Mouse (Mus musculus) ES-CJ7 (cell line): ENCODE results near the gene Tmem151b.

Source experiments
- DNase-seq: peaks from one replicate; pipeline ENCODE4 v3.0.0; 2011; ENCODE audit warnings: low read depth, low spot score

The Tmem151b gene

DNA sequence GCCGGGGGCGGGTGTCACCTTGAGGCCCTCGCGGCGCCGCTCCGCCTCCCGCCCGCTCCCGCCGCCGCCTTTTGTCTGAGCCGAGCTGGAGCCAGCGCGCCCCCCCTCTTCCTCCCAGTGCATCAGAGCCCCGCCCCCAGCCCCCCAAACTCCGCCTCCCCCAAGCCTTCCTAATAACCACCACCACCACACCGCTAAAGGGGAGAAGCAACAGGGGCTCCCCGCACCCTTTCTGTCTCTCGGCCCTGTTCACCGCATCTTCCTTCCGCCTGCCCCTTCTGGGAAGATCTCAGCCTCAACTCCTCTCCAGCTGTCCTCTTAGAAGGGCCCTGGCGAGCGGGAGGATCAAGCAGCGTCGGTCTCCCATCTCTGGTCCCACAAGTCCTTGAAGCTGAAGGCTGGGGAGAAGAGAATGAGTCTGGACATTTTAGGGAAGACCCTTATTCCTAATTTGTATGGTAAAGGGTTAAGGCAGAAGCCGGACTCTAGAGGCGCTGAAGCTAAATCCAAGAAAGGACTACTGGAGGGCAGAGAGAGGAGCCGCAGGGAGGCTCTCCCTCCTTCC, at the start of gene Tmem151b:
Gene Tmem151b, minus strand, starts transcription at position 61 of the 565 bp plus-strand sequence.
- peak; percentile 58 for DNase-seq

DNA sequence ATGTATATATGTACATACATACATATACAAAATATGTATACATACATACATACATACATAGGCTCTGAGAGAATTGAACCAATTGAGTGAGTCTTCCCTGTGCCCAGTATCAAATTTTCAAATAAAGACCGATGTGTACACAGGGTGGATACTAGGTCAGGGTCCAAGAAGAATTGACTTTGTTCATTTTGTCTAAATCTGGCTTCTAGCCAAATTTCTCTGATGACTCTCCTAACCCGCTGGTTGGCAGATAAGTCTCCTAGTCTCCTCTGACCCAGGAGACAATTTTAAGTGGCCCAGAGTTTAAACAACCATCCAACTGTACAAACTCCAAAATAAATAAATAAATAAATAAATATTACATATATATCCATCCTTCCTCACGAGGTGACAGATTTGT, 49.4 kb upstream of the Tmem151b start:
- DNase-seq, result no peak

- DNase-seq, result no peak
Observed at GRCm38 (mm10) chr17:45598376-45598775, 48.9 kb upstream of the Tmem151b start.

DNA sequence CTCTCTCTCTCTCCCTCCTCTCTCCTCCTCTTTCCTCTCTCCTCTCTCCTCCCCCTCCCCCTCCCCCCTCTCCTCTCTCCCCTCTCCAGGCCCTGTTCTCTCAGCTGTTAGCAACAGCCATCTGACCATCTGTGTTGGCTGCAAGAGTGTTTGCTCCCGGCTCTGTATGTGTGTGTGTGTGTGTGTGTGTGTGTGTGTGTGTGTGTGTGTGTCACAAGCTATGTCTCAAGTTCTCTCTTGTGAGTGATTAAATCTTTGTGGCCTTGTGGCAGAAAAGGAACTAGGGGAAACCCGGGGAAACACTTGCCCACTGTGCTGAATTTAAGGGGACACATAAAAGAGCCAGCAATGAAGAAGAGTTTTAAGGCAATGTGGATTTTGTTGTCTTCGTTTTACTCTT, 48.3 kb upstream of the Tmem151b start:
- DNase-seq, result no peak

DNA sequence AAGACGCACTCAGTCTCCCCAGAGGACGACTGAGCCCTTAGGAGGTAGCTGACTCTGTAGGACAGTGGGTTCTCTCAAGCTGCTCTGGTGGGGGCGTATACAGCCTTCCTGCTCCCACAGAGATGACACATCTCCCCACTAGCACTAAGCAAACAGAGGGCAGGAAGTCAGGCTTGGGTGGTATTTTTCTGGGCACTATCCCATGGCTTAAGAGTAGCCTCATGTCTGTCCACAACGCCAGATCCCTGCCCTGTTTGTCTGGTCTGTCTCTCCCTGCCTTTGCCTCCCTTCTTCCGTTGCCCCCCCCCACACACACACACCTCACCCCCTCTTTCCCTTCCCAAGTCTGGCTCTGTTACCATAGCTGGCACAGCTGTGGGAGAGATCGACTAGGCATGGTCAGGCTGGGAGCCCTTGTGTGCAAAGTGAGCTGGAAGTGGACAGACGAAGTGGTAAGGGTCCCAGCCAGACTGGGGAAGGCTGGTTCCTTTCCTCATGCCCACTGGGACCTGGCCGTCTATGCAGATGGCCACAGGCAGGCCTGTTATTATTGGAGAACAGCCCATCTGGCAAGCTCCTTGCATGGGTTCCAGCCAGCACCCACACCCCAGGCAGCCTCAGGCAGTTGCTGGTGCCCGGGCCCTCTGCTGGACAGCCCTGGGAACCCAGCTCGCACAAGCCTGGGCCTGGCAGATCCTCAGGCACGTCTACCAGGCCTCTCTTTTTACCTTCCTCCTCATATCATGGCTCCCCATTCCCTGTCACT, 47.3 kb upstream of the Tmem151b start:
- DNase-seq, result no peak

DNA sequence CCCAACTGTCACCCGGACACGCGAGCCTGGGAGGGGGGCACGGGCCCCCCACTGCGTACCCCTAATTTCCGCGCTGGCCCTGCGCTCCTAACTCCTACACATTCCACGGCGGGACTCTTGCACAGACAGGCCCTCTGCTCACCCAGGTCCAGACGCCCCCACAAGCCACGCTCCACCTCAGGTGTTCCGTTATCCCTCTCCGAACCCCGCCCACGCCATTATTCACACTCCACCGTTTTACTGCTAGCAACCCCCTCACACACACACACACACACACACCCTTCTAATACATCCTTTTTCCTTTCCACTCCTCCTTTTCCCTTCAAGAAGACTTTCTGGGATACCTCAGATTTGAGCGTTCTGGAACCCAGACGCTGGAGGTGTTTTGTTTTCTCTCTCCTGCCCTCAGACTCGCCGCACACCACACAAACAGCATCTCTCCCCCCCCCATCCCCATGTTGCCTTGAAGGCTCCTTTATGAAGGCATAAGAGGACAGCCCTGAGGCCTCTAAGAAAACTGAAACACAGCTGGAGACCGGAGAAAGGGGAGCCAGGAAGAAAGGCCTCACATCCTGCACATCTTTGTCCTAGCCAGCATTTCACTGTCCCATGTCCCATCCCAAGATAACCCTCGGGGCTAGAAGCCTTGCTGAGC, 46.4 kb upstream of the Tmem151b start:
- peak; percentile 63 for DNase-seq

DNA sequence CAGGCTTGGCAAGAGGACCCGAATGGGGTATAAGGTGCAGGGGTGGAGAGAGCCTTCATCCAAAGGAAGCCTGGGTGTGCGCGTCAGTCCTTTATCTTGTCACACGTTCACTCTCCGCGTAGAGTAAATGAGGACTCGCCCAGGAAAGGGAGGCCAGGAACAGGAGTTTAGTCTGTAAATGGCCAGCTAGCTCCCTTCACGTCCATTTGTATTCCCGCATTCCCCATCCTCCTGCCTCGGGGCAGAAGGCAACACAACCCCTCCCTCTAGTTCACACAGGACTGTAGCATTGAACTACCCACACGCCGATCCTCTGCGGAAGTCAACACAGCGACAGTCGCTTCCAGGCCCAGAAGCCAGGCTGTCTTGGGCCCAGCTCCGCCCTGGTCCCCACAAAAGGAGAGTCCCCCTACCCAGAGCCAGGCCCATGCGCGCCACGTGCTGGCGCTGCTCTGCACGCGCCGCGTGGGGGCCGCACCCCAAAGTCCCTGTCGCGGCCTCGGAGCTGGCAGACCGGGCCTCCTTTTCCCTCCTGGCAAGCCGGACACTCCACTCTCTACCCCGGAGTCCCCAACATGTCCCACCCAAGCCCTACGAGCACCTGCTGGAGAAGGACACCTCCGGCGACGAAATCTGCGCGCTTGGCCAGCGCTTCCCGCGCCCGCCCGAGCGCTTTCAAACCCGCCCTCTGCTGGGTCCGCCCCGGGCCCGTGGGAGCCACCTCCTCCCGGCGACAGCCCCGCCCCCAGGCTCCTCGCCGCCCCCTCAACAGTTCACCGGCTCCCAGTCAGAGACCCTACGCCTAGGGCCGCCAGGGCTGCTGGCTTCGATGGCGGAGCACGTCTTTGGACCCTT, 45.6 kb upstream of the Tmem151b start:
- peak; percentile 77 for DNase-seq

DNA sequence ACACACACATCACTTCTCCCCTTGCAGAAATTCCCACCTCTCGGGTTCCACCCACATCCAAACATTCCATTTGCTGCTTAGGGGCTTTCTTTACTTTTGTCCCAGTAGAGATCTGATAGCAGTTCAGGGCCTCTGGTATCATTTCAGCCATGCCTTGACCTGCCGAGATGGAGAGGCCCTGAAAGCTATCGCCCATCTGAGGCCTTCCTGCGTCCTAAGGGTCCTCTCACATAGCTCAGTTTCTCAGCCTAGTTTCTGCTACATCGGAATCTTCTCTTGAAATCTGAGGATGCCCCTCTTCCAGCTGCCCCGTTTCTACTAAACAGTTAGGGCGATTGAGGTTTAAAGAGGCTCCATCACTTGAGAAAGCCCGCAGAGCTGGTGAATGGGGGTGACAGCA, 44.7 kb upstream of the Tmem151b start:
- DNase-seq, result no peak

DNA sequence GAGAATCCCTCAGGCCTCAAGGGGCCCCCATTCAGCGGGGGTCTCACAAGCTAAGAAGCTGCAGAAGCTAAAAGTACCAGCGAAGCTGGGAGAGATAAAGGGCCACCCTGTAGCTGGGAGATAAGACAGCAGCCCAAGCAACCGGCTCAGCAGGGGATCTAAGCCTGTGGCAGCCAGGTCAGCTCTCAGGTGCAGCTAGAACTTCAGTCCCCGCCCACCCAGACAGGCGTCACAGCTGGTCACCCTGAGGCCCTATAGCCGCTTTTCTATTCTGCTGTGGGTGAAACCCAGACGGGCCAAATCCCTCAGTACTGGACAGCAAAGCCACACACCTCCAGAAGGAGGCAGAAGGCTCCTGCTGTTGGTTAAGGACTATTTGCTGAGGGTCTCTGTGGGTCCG, 44.0 kb upstream of the Tmem151b start:
- DNase-seq, result no peak

DNA sequence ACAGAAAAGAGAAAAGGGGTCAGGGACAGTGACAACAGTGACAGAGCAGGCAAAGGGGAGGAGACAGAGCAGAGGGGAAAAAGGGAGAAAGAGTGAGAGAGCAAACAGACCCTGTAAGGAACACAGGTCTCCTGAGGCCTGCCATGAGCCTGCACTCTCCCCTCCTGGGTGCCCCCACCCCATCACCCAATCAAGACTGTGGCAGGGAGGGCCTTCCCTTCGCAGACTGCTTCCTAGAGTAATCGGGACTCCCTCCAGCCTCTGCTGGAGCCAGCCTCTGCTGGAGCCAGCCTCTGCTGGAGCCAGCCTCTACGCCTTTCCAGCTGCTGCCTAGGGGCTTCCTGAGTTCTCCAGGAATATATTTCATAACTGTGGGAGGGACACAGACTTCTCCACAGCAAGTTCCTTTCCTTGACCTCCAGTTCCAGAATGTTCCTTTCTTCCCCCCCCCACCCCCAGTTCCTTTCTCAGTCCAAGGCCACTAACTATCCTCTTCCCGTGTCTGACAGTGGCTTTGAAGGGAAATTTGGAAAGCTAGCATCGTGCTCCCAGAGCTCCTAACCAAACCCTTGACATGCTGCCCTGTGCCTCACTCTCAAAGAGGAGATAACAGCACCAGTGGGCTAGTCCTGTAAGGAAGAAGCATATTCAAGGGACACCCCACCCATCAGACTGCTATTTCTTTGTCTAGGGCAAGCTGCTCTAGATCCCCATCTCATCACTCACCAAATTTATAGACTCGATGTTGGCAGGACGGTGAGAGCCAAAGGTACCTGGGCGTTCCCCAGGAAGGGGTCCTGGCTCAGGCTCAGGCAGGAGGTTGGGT, 43.3 kb upstream of the Tmem151b start:
- no peak for DNase-seq

DNA sequence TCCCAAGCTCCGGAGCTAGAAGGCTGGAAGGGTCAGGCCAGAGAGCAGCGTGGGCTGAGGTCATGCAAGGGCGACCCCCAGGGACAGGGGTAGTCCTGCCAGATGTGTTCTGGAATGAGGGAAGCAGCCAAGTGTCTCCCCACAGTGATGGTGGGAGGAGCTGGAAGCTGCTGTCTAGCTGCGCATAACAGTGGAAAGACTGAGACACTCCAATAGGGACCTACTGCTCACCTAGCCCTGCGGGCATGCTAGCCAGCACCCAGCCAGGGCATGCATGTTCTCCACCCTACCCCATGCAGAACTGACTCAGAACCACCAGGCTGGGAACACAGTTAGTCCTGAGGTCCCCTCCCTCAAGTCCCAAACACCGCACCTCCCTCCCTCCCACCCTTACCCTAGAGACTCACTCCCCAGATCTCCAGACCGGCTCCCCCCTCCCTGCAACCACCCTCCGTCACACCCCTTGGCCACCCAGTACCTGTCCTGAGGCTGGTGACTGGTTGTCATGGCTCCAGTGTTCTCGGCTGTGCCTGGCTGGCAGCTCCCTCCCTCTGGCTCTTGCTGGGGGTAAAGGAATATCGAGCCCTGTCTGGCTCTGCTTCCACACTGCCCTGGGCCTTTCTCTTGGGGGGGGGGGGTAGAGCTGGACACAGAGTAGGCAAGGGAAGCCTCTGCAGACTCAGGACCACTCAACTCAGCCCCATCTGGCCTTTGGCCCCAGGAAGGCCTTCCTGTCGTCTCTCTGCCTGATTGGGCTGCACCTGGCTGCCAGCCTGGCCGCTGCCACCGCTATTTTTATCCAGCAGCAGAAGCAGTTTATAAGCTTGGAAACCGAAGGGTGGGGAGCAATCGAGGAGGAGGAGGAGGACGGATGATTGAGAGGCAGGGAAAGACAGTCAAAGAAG, 42.5 kb upstream of the Tmem151b start:
- peak; percentile 72 for DNase-seq

GRCm38 (mm10) chr17:45590410-45590809, 40.9 kb upstream of the Tmem151b start:
- DNase-seq, result no peak

GRCm38 (mm10) chr17:45589844-45590243, 40.4 kb upstream of the Tmem151b start:
- DNase-seq, result no peak

GRCm38 (mm10) chr17:45589236-45589635, 39.8 kb upstream of the Tmem151b start:
- DNase-seq, result no peak

DNA sequence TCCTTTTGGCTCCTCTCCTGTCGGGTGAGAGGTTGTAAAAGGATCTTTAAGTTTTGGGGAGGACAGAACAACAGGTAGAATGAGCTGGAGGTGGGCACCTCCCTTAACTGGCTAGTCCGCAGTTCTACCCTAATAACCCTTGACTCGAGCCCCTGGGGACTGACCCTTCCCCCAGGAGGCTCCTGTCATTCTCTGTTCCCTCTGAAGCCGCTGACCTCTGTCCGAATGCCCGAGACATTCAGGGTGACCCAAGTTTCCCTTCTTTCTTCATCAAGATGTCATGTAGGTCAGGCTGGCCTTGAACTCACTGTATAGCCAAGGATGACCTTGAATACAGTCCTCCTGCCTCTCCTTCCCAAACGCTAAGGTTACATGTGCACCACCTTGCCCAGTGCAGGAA, 38.9 kb upstream of the Tmem151b start:
- no peak for DNase-seq

DNA sequence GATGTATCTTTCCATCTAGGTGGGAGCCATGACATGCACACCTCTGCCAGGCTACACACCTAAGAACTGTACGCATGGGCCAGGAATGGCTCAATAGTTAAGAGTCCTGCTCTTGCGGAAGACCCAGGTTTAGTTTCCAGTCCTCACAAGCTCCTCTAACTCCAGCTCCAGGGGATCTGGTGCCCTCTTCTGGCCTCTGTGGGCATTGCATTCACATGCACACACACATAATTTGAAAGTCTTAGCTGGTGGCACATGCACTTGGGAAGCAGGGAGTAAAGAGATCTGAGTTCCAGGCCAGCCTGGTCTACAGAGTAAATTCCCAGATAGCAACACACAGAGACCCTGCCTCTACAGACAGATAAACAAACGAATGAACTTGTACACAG, 37.0 kb upstream of the Tmem151b start:
- peak; percentile 92 for DNase-seq

DNA sequence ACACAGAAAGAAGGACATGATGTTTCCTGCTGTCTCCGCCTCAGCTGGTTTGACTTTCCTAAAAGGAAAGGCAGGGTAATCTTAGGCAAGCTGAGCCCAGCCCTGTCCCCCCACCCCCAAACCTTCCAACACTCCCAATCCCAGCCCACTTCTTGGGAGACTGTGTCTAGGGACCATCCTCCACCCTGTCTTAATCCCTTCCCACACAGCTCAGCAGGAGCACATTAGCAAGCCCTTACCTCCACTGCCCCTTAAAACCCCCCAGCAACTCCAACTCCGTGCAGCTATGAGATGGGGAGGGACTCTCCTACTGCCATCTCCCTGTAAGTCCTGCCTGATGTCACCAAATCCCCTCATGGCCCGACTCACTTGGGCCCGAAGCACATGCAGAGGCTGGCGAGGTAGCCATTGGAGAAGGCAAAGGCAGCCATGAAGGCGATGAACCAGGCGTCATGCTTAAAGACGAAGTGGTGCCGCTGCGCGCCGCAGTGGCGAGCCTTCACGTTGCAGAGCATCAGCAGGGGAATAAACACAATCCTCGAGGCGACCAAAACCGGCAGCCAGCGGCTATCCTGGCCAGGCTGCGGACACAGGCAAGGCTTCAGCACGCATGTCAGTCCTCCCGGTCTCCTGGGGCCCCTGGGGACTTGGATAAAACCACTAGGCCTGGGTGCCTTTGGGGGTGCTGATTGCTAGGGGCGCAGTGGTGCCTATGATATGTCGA, 36.4 kb upstream of the Tmem151b start:
- DNase-seq, result peak; percentile 75

DNA sequence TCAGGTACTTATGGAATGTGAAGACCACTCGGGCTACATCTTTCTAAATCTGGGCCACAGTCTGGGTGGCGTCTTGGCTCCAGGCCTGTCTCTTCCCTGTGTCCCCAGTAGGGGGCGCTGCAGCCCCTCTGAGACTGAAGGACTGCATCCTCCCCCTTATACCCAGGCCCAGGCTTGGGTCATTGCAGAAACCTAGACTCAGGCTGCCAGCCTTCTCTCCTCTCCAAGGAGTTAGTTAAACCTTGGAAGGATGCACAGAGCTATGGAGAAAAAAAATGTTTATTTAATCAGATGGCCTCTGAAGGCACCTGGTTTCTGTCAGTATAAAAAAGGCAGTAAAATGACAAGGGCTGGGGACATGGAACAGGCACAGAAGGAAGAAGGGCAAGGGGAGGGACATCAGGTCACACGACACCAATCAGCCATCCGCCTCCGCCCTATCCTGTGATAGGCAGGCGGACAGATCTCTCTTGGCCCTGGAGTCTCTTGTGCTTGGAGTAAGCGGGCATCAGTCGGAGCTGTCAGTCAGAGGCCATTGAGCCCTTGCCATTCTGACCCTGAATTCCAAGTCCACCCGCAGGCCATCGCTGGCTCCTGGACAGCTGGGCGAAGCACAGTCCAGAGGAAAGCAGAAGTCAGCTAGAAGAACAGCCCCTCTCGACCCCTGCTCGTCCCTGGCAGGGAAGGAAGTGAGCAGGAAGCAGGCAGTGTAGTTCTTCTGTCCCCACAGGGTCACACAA, 35.6 kb upstream of the Tmem151b start:
- DNase-seq, result peak; percentile 83
